Mouse (Mus musculus) G1E (cell line): ENCODE data around the gene Defb20. TPM values are rescaled to one million over a fixed set of nuclear protein-coding genes. Genes with fewer than 3 reads are reported as not detected.

Source experiments
- ATAC-seq: 2 replicates; pipeline ENCODE4 v1.8.0; 2016; ENCODE audit warnings: mild to moderate bottlenecking; ENCODE audit not compliant: insufficient number of reproducible peaks, poor library complexity, low FRiP score, severe bottlenecking; ENCODE audit errors: extremely low read depth
- DNase-seq: peaks from one replicate; pipeline ENCODE4 v3.0.0; 2012; ENCODE audit warnings: low spot score
- H3K27me3 ChIP-seq: 2 replicates; pipeline ENCODE4 v1.6.1; 2012; ENCODE audit warnings: mild to moderate bottlenecking, low read length, inconsistent platforms; ENCODE audit not compliant: insufficient read depth
- H3K36me3 ChIP-seq: replicated peaks from 2 replicates; pipeline ENCODE3; 2012; ENCODE audit warnings: mild to moderate bottlenecking, inconsistent platforms
- H3K4me1 ChIP-seq: 2 replicates; pipeline ENCODE4 v1.6.1; 2012; ENCODE audit warnings: low read depth, low read length, inconsistent platforms, mixed read lengths; ENCODE audit not compliant: insufficient read depth
- H3K4me3 ChIP-seq: 2 replicates; pipeline ENCODE4 v1.5.1; 2012; ENCODE audit warnings: low read depth, mild to moderate bottlenecking, inconsistent platforms, low read length, moderate library complexity, mixed read lengths
- H3K9me3 ChIP-seq: replicated peaks from 2 replicates; pipeline ENCODE4 v1.6.1; 2012; ENCODE audit warnings: inconsistent platforms
- CTCF ChIP-seq: IDR thresholded peaks from 2 replicates; pipeline ENCODE4 v1.5.1; 2012; ENCODE audit warnings: low read depth, low read length, inconsistent platforms, mixed read lengths
- GATA1 ChIP-seq: IDR thresholded peaks from 2 replicates; pipeline ENCODE4 v1.6.1; 2012; ENCODE audit warnings: borderline replicate concordance, low read length, inconsistent platforms, mixed read lengths
- GATA2 ChIP-seq: IDR thresholded peaks from 2 replicates; pipeline ENCODE4 v1.6.1; 2012; ENCODE audit warnings: low read depth, low read length, inconsistent platforms, borderline replicate concordance
- POLR2AphosphoS5 ChIP-seq: IDR thresholded peaks from 2 replicates; pipeline ENCODE4 v1.6.1; 2012; ENCODE audit warnings: low read depth, low read length, inconsistent platforms; ENCODE audit not compliant: insufficient replicate concordance
- TAL1 ChIP-seq: conservative IDR thresholded peaks from 2 replicates; pipeline ENCODE4 v1.6.1; 2012; ENCODE audit warnings: low read depth, low read length, inconsistent platforms, mixed read lengths
- polyA plus RNA-seq: library from polyadenylated mRNA; stranded (reverse); fragments of >175 nt; gene quantifications from 2 replicates; pipeline ENCODE4 v1.2.3, GENCODE M21; 2012
- total RNA-seq, 2 experiments: library from RNA; stranded (forward) in 1 of 2; stranded (reverse) in 1 of 2; fragments of 200-1000 nt in 1 of 2; fragments of >200 nt in 1 of 2; fragmentation: Nextera tagmentation in 1 of 2; gene quantifications; 2 replicates each; pipeline ENCODE4 v1.2.3; 2014 to 2017

Defb20 gene
- total and polyA plus RNA-seq, 3 experiments: 0.22 TPM; not detected in 2

DNA sequence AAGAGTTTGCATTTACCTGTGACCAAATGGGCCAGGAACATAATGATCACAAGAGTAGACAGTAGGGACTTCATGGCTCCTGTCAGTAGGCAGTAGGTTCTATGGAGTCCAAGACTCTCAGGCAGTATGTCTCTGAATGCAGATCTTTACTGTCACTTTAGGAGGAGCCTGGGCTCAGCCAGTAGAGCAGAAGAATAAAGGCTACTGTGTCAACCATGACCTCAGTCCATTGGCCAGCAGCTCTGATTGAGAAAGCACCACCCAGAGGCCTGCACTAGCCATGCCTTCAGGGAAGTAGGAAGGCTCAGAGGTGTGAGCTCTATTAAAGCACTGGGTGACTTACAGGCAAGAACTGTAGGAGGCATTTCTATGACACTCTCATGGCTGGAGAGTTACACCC is 13.2 kb downstream of the Defb20 start, which contains the start of gene Defb22:
TSS of gene Defb22 (minus strand) at position 101 of the 400 bp plus-strand sequence.
- no peak for ATAC-seq
- H3K9me3 ChIP-seq: peaks cover 3% of the 10 kb centered on the region; the same call in 1 of the 2 replicates
- no peak for TF ChIP-seq GATA2
- no peak for TF ChIP-seq CTCF
- TF ChIP-seq POLR2AphosphoS5: no peak
- TF ChIP-seq GATA1: no peak
- TF ChIP-seq TAL1: no peak
- H3K4me3 ChIP-seq: no peak within 1 kb of the TSS
- no peaks in the 10 kb centered on the region for H3K36me3 ChIP-seq
- DNase-seq: no peak
- H3K4me1 ChIP-seq: no peaks in the 10 kb centered on the region
- peaks cover 15% of the 10 kb centered on the region for H3K27me3 ChIP-seq

GRCm38 (mm10) chr2:152493151-152493550 is 16.3 kb downstream of the Defb20 start:
- Histone ChIP-seq H3K27me3 (peaks cover 11% of the 10 kb centered on the region; the same call in 1 of the 2 replicates), H3K9me3 (no peaks in the 10 kb centered on the region), H3K36me3 (no peaks in the 10 kb centered on the region), H3K4me3 (no peak overlapping the region), H3K4me1 (no peaks in the 10 kb centered on the region)
- ATAC-seq: no peak
- no peak for TF ChIP-seq TAL1
- TF ChIP-seq CTCF: no peak
- no peak for TF ChIP-seq GATA2
- TF ChIP-seq POLR2AphosphoS5: no peak
- DNase-seq: no peak

DNA sequence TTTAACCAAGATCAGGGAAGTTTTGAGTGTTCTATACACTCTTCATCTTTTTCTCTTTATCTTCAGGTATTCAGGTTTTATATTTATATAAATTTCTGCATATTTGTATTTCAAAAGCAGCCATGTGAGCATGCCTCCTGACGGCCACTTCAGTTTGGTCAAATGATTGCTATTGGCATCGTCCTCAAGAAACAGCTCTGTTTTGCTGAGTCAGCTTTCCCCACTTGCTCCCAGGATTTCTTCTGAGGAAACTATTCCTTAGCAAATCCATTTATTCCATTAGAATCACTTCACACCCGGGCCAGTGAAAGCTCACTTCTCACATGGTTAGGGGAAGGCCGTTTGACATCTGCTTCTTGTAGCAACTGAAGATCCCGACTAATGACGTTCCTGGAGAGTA is 21.2 kb downstream of the Defb20 start:
- ATAC-seq (no peak), DNase-seq (no peak)
- H3K27me3 ChIP-seq: peaks cover 8% of the 10 kb centered on the region
- H3K36me3 ChIP-seq: no peaks in the 10 kb centered on the region
- TF ChIP-seq GATA1: no peak
- no peak for TF ChIP-seq CTCF
- no peak for TF ChIP-seq GATA2
- TF ChIP-seq TAL1: no peak
- TF ChIP-seq POLR2AphosphoS5: no peak
- no peaks in the 10 kb centered on the region for H3K4me1 ChIP-seq
- H3K4me3 ChIP-seq: no peak overlapping the region
- H3K9me3 ChIP-seq: no peaks in the 10 kb centered on the region

GRCm38 (mm10) chr2:152500204-152500862 is 23.5 kb downstream of the Defb20 start:
- ATAC-seq (no peak), DNase-seq (no peak)
- Histone ChIP-seq H3K27me3 (peaks cover 8% of the 10 kb centered on the region), H3K4me3 (no peak overlapping the region), H3K36me3 (no peaks in the 10 kb centered on the region), H3K4me1 (peaks cover 6% of the 10 kb centered on the region; the same call in 1 of the 2 replicates), H3K9me3 (no peaks in the 10 kb centered on the region)
- TF ChIP-seq CTCF (no peak), TAL1 (no peak), GATA1 (no peak), POLR2AphosphoS5 (no peak), GATA2 (no peak)

DNA sequence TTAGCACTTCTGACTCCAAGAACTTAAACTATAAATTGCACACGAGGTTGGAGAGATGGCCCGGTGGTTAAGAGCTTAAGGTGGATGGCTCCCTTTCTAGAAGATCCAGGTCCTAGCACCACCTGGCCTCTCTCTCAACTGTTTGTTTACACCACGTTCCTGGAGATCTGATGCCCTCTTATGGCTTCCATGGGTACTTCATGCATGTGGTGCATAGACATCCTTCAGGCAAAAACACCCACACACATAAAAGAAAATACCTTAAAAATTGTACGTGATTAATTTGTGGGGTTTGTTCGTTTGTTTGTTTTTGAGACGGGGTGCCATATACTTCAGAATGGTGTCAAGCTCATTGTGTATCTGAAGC is 24.0 kb downstream of the Defb20 start:
- no peaks in the 10 kb centered on the region for H3K9me3 ChIP-seq
- H3K4me1 ChIP-seq: peaks cover 6% of the 10 kb centered on the region; the same call in 1 of the 2 replicates
- no peaks in the 10 kb centered on the region for H3K36me3 ChIP-seq
- peaks cover 7% of the 10 kb centered on the region for H3K27me3 ChIP-seq
- TF ChIP-seq GATA1: no peak
- TF ChIP-seq GATA2: no peak
- TF ChIP-seq TAL1: no peak
- TF ChIP-seq CTCF: no peak
- TF ChIP-seq POLR2AphosphoS5: no peak
- no peak for ATAC-seq
- no peak overlapping the region for H3K4me3 ChIP-seq
- no peak for DNase-seq

DNA sequence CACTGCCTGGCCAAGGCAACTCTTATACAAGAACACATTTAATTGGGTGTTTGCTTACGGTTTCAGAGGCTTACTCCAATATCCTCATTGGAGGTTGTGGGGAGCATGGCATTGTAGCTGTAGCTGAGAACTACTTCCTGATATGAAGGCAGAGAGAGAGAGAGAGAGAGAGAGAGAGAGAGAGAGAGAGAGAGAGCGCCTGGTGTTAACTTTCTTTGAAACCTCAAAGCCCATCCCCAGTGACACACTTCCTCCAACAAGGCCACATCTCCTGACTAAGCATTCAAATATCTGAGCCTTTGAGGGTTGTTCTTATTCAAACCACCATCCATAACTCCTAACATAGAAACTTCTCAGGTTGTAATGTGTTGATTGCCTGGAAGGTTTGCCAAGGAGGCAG is 27.1 kb downstream of the Defb20 start:
- no peak for TF ChIP-seq CTCF
- no peak for TF ChIP-seq GATA1
- TF ChIP-seq TAL1: no peak
- no peak for TF ChIP-seq POLR2AphosphoS5
- TF ChIP-seq GATA2: no peak
- Histone ChIP-seq H3K27me3 (peaks cover 2% of the 10 kb centered on the region), H3K36me3 (no peaks in the 10 kb centered on the region), H3K4me3 (no peak overlapping the region), H3K9me3 (no peaks in the 10 kb centered on the region), H3K4me1 (peaks cover 6% of the 10 kb centered on the region; the same call in 1 of the 2 replicates)
- no peak for DNase-seq
- ATAC-seq: no peak

GRCm38 (mm10) chr2:152511592-152511991 is 34.7 kb downstream of the Defb20 start, which contains the start of gene Defb26:
TSS of gene Defb26 (minus strand) at chr2:152511692.
- Histone ChIP-seq H3K27me3 (0 out of 2 replicates have a peak, but pooled peaks cover 4% of the 10 kb centered on the region), H3K36me3 (no peaks in the 10 kb centered on the region), H3K4me3 (no peak within 1 kb of the TSS), H3K9me3 (no peaks in the 10 kb centered on the region), H3K4me1 (no peaks in the 10 kb centered on the region)
- TF ChIP-seq CTCF (no peak), POLR2AphosphoS5 (no peak)
- DNase-seq (no peak), ATAC-seq (no peak)
